10 mouse cellular contexts compared by ENCODE assay signal in the genomic region with DNA sequence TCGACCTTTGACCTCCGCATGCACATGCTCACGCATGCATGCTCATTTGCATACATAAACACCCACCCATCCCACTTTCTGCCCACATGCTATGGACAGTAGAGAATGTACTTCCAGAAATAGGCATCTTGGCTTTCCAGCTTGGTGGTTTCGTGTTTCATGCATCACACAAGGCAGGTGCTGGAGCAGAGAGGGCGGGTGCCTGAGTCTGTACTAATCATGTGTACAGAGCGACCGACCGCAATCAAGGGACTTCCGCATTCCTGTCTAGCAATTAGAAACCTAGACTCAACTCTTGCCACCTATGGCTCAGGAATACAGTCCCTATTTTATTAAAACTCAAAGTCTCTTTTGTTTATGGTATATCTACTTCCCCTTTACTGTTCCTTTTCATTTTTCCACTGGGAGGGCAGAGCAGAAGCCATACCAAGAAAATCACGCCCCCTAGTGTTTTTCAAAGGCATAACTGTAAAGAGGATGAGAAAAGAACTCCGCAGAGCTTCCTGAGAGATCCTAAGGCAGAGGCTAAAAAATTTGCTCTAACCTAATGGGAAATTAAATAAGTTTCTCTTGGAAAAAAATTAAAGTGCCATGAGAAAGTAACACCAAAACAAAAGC. TPM values are rescaled to one million over a fixed set of nuclear protein-coding genes. Genes with fewer than 3 reads are reported as not detected.
DNase-seq lines count a peak whose midpoint lies in the region; ATAC-seq and TF ChIP-seq lines count a peak whose summit lies in the region.
"Had no signal": no experiment of that assay in that cellular context is flagged by ENCODE, and none has a peak within 500 bp of the region (broad histone marks: within the 10 kb centered on the region; RNA-seq: fewer than 3 reads in every experiment).

No protein-coding gene starts in this region.

- H3K4me1 ChIP-seq in embryonic facial prominence, embryonic 13.5 days = peaks cover 10% of the 10 kb centered on the region
- no peaks in the 10 kb centered on the region for H3K4me1 ChIP-seq in stomach, embryonic 15.5 days
- H3K4me1 ChIP-seq: hindbrain, embryonic 15.5 days had no signal

- H3K9me3 ChIP-seq in embryonic facial prominence, embryonic 13.5 days = no peaks in the 10 kb centered on the region
- no peaks in the 10 kb centered on the region for H3K9me3 ChIP-seq in stomach, embryonic 15.5 days
- H3K9me3 ChIP-seq: hindbrain, embryonic 15.5 days had no signal

- H3K4me2 ChIP-seq in embryonic facial prominence, embryonic 13.5 days = no peak overlapping the region
- H3K4me2 ChIP-seq in stomach, embryonic 15.5 days = no peak overlapping the region
- H3K4me2 ChIP-seq: hindbrain, embryonic 15.5 days had no signal

- intact Hi-C loops in left cerebral cortex, adult 2 months (cut with DNase I) = no loop called here
- intact Hi-C loops in left cerebral cortex, postnatal 36 days (cut with DNase I) = no loop called here

- H3K27me3 ChIP-seq in embryonic facial prominence, embryonic 13.5 days = no peaks in the 10 kb centered on the region
- no peaks in the 10 kb centered on the region for H3K27me3 ChIP-seq in stomach, embryonic 15.5 days (replicated peaks)
- H3K27me3 ChIP-seq: hindbrain, embryonic 15.5 days had no signal

- DNase-seq in left cerebral cortex, adult 2 months (ENCODE audit: extremely low spot score in 1 of 2, low spot score in 2 of 2) = no peak
- DNase-seq in left cerebral cortex, postnatal 36 days (ENCODE audit: low spot score in 2 of 2) = no peak
- peak; percentile 34 to 45 for DNase-seq in kidney, postnatal 36 days
- DNase-seq in cerebellum, adult 9-10 months = no peak
- DNase-seq in embryo, embryonic 10.5 days (ENCODE audit: low spot score) = no peak
- no peak for DNase-seq in Muller cell, postnatal 12 days (ENCODE audit: inconsistent ontology term)
- DNase-seq: right cerebral cortex, postnatal 25 days had no signal

- 62% methylated on average over 11 of the region's 11 CpGs for WGBS in embryonic facial prominence, embryonic 13.5 days
- WGBS in stomach, embryonic 15.5 days = 67% methylated on average over 11 of the region's 11 CpGs

- 0 out of 2 replicates have a peak, but pooled peaks have one; percentile 37 for ATAC-seq in embryonic facial prominence, embryonic 13.5 days (ENCODE audit: insufficient number of reproducible peaks, insufficient read depth, low FRiP score, low TSS enrichment, low read depth)
- ATAC-seq in stomach, embryonic 15.5 days (ENCODE audit: insufficient read depth, low FRiP score, low read depth) = peak; percentile 68; the same call in 1 of the 2 replicates

- no peak overlapping the region for H3K27ac ChIP-seq in left cerebral cortex, adult 2 months
- no peak overlapping the region for H3K27ac ChIP-seq in embryonic facial prominence, embryonic 13.5 days
- H3K27ac ChIP-seq in stomach, embryonic 15.5 days = no peak overlapping the region
- H3K27ac ChIP-seq: hindbrain, embryonic 15.5 days had no signal

- no peaks in the 10 kb centered on the region for H3K36me3 ChIP-seq in embryonic facial prominence, embryonic 13.5 days
- H3K36me3 ChIP-seq in stomach, embryonic 15.5 days = no peaks in the 10 kb centered on the region
- H3K36me3 ChIP-seq: hindbrain, embryonic 15.5 days had no signal

- H3K9ac ChIP-seq in embryonic facial prominence, embryonic 13.5 days = no peak overlapping the region
- H3K9ac ChIP-seq in stomach, embryonic 15.5 days = no peak overlapping the region
- H3K9ac ChIP-seq: hindbrain, embryonic 15.5 days had no signal

- no peak overlapping the region for H3K4me3 ChIP-seq in left cerebral cortex, adult 2 months
- H3K4me3 ChIP-seq in embryonic facial prominence, embryonic 13.5 days = no peak overlapping the region
- H3K4me3 ChIP-seq in stomach, embryonic 15.5 days (replicated peaks) = no peak overlapping the region
- H3K4me3 ChIP-seq: hindbrain, embryonic 15.5 days had no signal

- peak; percentile 13 for TF ChIP-seq CTCF in left cerebral cortex, adult 2 months (IDR thresholded peaks at IDR 0.05)

RNA-seq across cellular contexts. Expression of gene Clic5, which starts 22.5 kb away (rescaled TPM):
- 1 to 10 TPM; 4.5 to 4.7 TPM for total RNA-seq in left cerebral cortex, adult 2 months (2021)
- 1 to 10 TPM; 4.0 to 4.8 TPM for total RNA-seq in left cerebral cortex, postnatal 36 days (2021)
- 0.72 and 1.2 TPM in 2 replicates for polyA plus RNA-seq in embryonic facial prominence, embryonic 13.5 days (2015; fragmentation: Nextera tagmentation; extraction: Ambion mirVana)
- polyA plus RNA-seq in stomach, embryonic 15.5 days (2015; fragmentation: Nextera tagmentation; extraction: Ambion mirVana) = 5.0 and 7.1 TPM in 2 replicates

Comparison
In these comparisons a context has a peak if more than half of its experiments do, and no peak if none do; other contexts are left out.
1. DNase-seq: peak in kidney, postnatal 36 days (2 of 2); none in left cerebral cortex, adult 2 months (0 of 2), left cerebral cortex, postnatal 36 days (0 of 2), cerebellum, adult 9-10 months (single experiment), embryo, embryonic 10.5 days (single experiment) and Muller cell, postnatal 12 days (single experiment).